Mouse (Mus musculus): ENCODE data around the gene Gns. TPM values are rescaled to one million over a fixed set of nuclear protein-coding genes. Genes with fewer than 3 reads are reported as not detected.
A peak's percentile ranks its signal among the peaks of the same experiment; 100 is the strongest.

Gene Gns
- polyA plus RNA-seq, 1 experiment from 2014 or later, result 40.3 TPM

DNA sequence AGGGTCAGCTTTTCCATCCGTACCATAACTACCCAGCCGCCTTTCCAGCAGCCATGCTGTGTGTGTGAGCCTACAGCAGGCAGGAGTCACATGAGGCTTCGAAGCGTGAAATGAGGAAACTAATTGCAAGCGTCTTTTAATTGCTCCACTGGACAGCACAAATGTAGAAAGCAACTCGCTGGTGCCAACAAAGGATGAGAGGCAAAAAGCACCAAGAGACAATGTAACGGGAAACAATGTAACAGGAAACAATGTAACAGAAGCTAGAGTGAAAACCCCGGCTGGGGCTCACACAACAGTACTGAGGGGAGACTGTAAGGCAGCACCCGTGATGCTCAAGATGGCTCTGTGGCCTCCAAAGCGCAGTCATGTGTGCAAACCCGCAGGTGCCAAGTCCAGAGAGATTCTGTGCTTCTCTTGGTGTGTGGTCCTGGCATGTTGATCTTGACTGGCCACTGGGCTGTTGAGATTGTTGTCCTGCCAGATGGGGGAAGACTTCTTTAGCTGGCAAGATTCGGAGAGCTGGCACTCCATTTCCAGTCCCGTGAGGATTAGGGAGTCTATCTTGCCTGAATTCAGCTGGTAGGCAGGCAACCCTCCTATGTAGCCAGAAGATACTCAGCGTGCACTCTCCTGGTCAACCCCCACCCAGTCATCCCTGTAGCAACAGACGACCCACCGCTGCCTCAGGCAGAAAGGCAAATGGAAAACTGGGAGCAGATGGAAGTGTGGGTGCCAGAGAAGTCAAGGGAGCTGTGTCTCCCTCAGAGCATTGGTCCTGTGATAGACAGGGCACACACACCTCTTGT lies 58.9 kb downstream of the Gns start:
- Histone ChIP-seq H3K9me3 (replicated peaks) (no peaks in the 10 kb centered on the region), H3K4me3 (no peak overlapping the region), H3K4me1 (replicated peaks) (peaks cover 95% of the 10 kb centered on the region), H3K9ac (no peak overlapping the region), H3K4me2 (no peak overlapping the region), H3K27ac (ENCODE audit: poor library complexity, severe bottlenecking) (peak overlapping the region; percentile 68), H3K36me3 (no peaks in the 10 kb centered on the region), H3K27me3 (replicated peaks) (no peaks in the 10 kb centered on the region)
- WGBS, result 70% methylated on average over 16 of the region's 16 CpGs
- ATAC-seq (ENCODE audit: insufficient number of reproducible peaks, low FRiP score), result no peak

DNA sequence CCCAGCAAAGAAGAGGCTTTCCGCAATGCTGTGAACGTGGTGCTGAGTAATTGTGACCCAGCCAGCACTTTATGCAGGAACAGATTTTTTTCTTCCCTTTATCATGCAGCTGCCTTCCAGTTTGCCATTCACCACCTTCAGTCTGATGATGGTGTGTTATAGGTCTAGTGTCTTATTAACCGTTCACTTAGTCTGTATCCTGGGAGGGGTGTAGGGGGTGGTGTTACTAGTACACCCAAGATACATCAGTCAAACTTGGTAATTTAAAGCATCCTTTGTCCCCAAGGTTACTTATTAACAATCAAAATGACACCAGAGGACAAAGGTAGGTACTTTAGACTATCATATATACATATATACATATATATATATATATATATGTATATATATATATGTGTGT lies 59.6 kb downstream of the Gns start:
- Histone ChIP-seq H3K27me3 (replicated peaks) (no peaks in the 10 kb centered on the region), H3K27ac (ENCODE audit: poor library complexity, severe bottlenecking) (no peak overlapping the region), H3K36me3 (no peaks in the 10 kb centered on the region), H3K4me1 (replicated peaks) (peaks cover 95% of the 10 kb centered on the region), H3K4me2 (no peak overlapping the region), H3K4me3 (no peak overlapping the region), H3K9me3 (replicated peaks) (no peaks in the 10 kb centered on the region), H3K9ac (no peak overlapping the region)
- no peak for ATAC-seq (ENCODE audit: insufficient number of reproducible peaks, low FRiP score)
- WGBS, result 71% methylated on average over 3 of the region's 3 CpGs

- 74% methylated on average over 5 of the region's 5 CpGs for WGBS
- H3K4me3 ChIP-seq, result no peak overlapping the region
- H3K9me3 ChIP-seq (replicated peaks), result no peaks in the 10 kb centered on the region
- H3K36me3 ChIP-seq, result no peaks in the 10 kb centered on the region
- H3K27ac ChIP-seq (ENCODE audit: poor library complexity, severe bottlenecking), result no peak overlapping the region
- ATAC-seq (ENCODE audit: insufficient number of reproducible peaks, low FRiP score), result no peak
- no peak overlapping the region for H3K4me2 ChIP-seq
- H3K27me3 ChIP-seq (replicated peaks), result no peaks in the 10 kb centered on the region
- H3K9ac ChIP-seq, result no peak overlapping the region
- peaks cover 95% of the 10 kb centered on the region for H3K4me1 ChIP-seq (replicated peaks)
These were observed 60.2 kb downstream of the Gns start for GRCm38 (mm10) chr10:121425079-121425478.

- Histone ChIP-seq H3K4me1 (replicated peaks) (peaks cover 95% of the 10 kb centered on the region), H3K9ac (no peak overlapping the region), H3K9me3 (replicated peaks) (no peaks in the 10 kb centered on the region), H3K4me3 (no peak overlapping the region), H3K27ac (ENCODE audit: poor library complexity, severe bottlenecking) (peak overlapping the region; percentile 9; the same call in 1 of the 2 replicates), H3K36me3 (no peaks in the 10 kb centered on the region), H3K27me3 (replicated peaks) (no peaks in the 10 kb centered on the region), H3K4me2 (no peak overlapping the region)
- 72% methylated on average over 14 of the region's 14 CpGs for WGBS
- ATAC-seq (ENCODE audit: insufficient number of reproducible peaks, low FRiP score), result no peak
These were observed 60.7 kb downstream of the Gns start for GRCm38 (mm10) chr10:121425506-121426025.

DNA sequence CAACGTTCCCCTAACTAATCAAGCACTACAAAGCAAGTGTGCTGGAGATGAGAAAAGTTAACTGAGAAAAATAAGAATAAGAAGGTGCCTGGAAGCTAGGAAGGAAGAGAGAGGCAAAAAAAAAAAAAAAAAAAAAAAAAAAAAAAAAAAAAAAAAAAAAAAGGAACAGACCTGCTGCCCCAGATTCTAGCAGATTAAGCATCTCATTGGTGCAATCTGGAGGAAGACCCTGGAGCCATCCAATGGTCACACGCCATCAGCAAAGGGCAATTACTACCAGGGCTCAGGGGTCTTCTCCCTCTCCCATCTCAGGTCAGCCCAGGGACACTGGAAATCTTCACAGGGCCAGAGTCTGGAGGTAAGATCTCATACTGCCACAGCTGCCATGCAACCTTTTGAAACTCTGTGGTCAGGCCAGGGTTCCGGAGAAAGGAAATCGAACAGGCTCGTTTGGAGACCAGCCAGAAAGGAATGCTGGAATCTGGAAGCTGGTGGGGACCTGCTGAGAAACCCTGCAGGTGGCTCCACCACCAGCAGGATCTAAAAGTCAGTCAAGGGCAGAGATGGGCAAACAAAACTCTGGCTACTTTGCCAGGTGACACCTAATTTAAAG lies 61.7 kb downstream of the Gns start:
- no peaks in the 10 kb centered on the region for H3K9me3 ChIP-seq (replicated peaks)
- no peak overlapping the region for H3K9ac ChIP-seq
- H3K4me2 ChIP-seq, result no peak overlapping the region
- peaks cover 95% of the 10 kb centered on the region for H3K4me1 ChIP-seq (replicated peaks)
- H3K36me3 ChIP-seq, result no peaks in the 10 kb centered on the region
- no peak for ATAC-seq (ENCODE audit: insufficient number of reproducible peaks, low FRiP score)
- no peak overlapping the region for H3K4me3 ChIP-seq
- 32% methylated on average over 5 of the region's 5 CpGs for WGBS
- no peaks in the 10 kb centered on the region for H3K27me3 ChIP-seq (replicated peaks)
- H3K27ac ChIP-seq (ENCODE audit: poor library complexity, severe bottlenecking), result peak overlapping the region; percentile 97

DNA sequence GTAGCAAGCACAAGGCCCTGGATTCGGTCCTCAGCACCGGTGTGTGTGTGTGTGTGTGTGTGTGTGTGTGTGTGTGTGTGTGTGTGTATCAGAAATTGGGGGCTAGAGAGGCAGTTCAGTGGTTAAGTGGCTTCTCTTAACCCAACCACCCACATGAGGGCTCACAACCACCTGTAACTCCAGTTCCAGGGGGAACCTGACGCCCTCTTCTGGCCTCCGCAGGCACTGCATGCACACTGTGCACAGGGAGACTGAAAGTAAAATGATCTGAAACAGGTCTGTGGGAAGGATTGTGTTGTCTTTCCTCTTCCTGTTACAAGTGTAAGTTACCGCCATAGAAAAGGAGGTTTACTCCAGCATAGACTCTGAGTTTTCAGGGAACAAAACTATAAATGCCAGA lies 62.2 kb downstream of the Gns start:
- H3K27ac ChIP-seq (ENCODE audit: poor library complexity, severe bottlenecking), result peak overlapping the region; percentile 97
- peaks cover 95% of the 10 kb centered on the region for H3K4me1 ChIP-seq (replicated peaks)
- no peak overlapping the region for H3K9ac ChIP-seq
- no peaks in the 10 kb centered on the region for H3K36me3 ChIP-seq
- H3K4me3 ChIP-seq, result no peak overlapping the region
- no peaks in the 10 kb centered on the region for H3K9me3 ChIP-seq (replicated peaks)
- 51% methylated on average over 5 of the region's 5 CpGs for WGBS
- H3K4me2 ChIP-seq, result no peak overlapping the region
- no peak for ATAC-seq (ENCODE audit: insufficient number of reproducible peaks, low FRiP score)
- H3K27me3 ChIP-seq (replicated peaks), result no peaks in the 10 kb centered on the region

GRCm38 (mm10) chr10:121428011-121428711 lies 63.3 kb downstream of the Gns start:
- no peaks in the 10 kb centered on the region for H3K27me3 ChIP-seq (replicated peaks)
- H3K4me3 ChIP-seq, result no peak overlapping the region
- no peak overlapping the region for H3K9ac ChIP-seq
- H3K27ac ChIP-seq (ENCODE audit: poor library complexity, severe bottlenecking), result peak overlapping the region; percentile 97
- 60% methylated on average over 15 of the region's 15 CpGs for WGBS
- no peaks in the 10 kb centered on the region for H3K9me3 ChIP-seq (replicated peaks)
- ATAC-seq (ENCODE audit: insufficient number of reproducible peaks, low FRiP score), result no peak
- H3K36me3 ChIP-seq, result no peaks in the 10 kb centered on the region
- H3K4me2 ChIP-seq, result peak overlapping the region; percentile 20; the same call in 1 of the 2 replicates
- peaks cover 95% of the 10 kb centered on the region for H3K4me1 ChIP-seq (replicated peaks)

- Histone ChIP-seq H3K27ac (ENCODE audit: poor library complexity, severe bottlenecking) (peak overlapping the region; percentile 97), H3K27me3 (replicated peaks) (no peaks in the 10 kb centered on the region), H3K9me3 (replicated peaks) (no peaks in the 10 kb centered on the region), H3K36me3 (no peaks in the 10 kb centered on the region), H3K4me3 (no peak overlapping the region), H3K4me1 (replicated peaks) (peaks cover 93% of the 10 kb centered on the region), H3K4me2 (0 out of 2 replicates have a peak overlapping the region, but pooled peaks have one; percentile 4), H3K9ac (no peak overlapping the region)
- ATAC-seq (ENCODE audit: insufficient number of reproducible peaks, low FRiP score), result peak; percentile 78
- WGBS, result 8% methylated on average over 2 of the region's 2 CpGs
These were observed 64.2 kb downstream of the Gns start for GRCm38 (mm10) chr10:121429089-121429488.

- Histone ChIP-seq H3K4me2 (peak overlapping the region; percentile 59), H3K4me1 (replicated peaks) (peaks cover 93% of the 10 kb centered on the region), H3K27me3 (replicated peaks) (no peaks in the 10 kb centered on the region), H3K9me3 (replicated peaks) (no peaks in the 10 kb centered on the region), H3K36me3 (no peaks in the 10 kb centered on the region), H3K27ac (ENCODE audit: poor library complexity, severe bottlenecking) (peak overlapping the region; percentile 97), H3K9ac (peak overlapping the region; percentile 62), H3K4me3 (0 out of 2 replicates have a peak overlapping the region, but pooled peaks have one; percentile 1)
- ATAC-seq (ENCODE audit: insufficient number of reproducible peaks, low FRiP score), result no peak
- 40% methylated on average over 8 of the region's 8 CpGs for WGBS
These were observed 64.7 kb downstream of the Gns start for GRCm38 (mm10) chr10:121429581-121429980.

GRCm38 (mm10) chr10:121429981-121430682 lies 65.2 kb downstream of the Gns start:
- Histone ChIP-seq H3K9me3 (replicated peaks) (no peaks in the 10 kb centered on the region), H3K9ac (peak overlapping the region; percentile 62), H3K4me3 (0 out of 2 replicates have a peak overlapping the region, but pooled peaks have one; percentile 1), H3K36me3 (no peaks in the 10 kb centered on the region), H3K27me3 (replicated peaks) (no peaks in the 10 kb centered on the region), H3K4me2 (peak overlapping the region; percentile 59), H3K4me1 (replicated peaks) (peaks cover 95% of the 10 kb centered on the region), H3K27ac (ENCODE audit: poor library complexity, severe bottlenecking) (peak overlapping the region; percentile 97)
- WGBS, result 14% methylated on average over 14 of the region's 14 CpGs
- ATAC-seq (ENCODE audit: insufficient number of reproducible peaks, low FRiP score), result peak; percentile 69

All from heart, embryonic 12.5 days (tissue).